Mouse (Mus musculus) kidney, adult 2 months (tissue): ENCODE data around the gene Prex1. TPM values are rescaled to one million over a fixed set of nuclear protein-coding genes. Genes with fewer than 3 reads are reported as not detected.

Source experiments
- DNase-seq: peaks from one replicate; pipeline ENCODE4 v3.0.0; 2021
- H3K27ac ChIP-seq: fragments of 200-500 bp; 2 replicates; pipeline ENCODE4 v1.5.1; 2012; ENCODE audit warnings: low read depth, low read length, control low read depth, inconsistent platforms; ENCODE audit not compliant: insufficient read depth
- H3K27me3 ChIP-seq: fragments of 200-500 bp; replicated peaks from 2 replicates; pipeline ENCODE4 v1.6.1; 2012; ENCODE audit warnings: mild to moderate bottlenecking, moderate library complexity, low read length, inconsistent platforms; ENCODE audit not compliant: control insufficient read depth, insufficient read depth
- H3K36me3 ChIP-seq: fragments of 200-500 bp; 2 replicates; pipeline ENCODE4 v1.6.1; 2012; ENCODE audit warnings: mild to moderate bottlenecking, moderate library complexity, low read length, inconsistent platforms; ENCODE audit not compliant: control insufficient read depth, insufficient read depth
- H3K4me1 ChIP-seq: fragments of 200-500 bp; 2 replicates; pipeline ENCODE4 v1.6.1; 2011; ENCODE audit warnings: low read length; ENCODE audit not compliant: control insufficient read depth, insufficient read depth
- H3K4me3 ChIP-seq: fragments of 200-500 bp; 2 replicates; pipeline ENCODE4 v1.5.1; 2011; ENCODE audit warnings: mild to moderate bottlenecking, low read depth, low read length, control low read depth; ENCODE audit not compliant: insufficient read depth
- CTCF ChIP-seq: fragments of 200-500 bp; conservative IDR thresholded peaks from 2 replicates; pipeline ENCODE4 v1.5.1; 2011; ENCODE audit warnings: low read depth, mild to moderate bottlenecking, control low read depth, low read length, moderate library complexity, mixed read lengths; ENCODE audit not compliant: insufficient read depth, insufficient read length
- POLR2A ChIP-seq: fragments of 200-500 bp; IDR thresholded peaks from one replicate; pipeline ENCODE4 v1.6.1; 2011; ENCODE audit warnings: low read depth, low read length, control low read depth
- WGBS: fragments of 180-500 bp; shearing (Covaris S2); methylation state at CpG from one replicate; pipeline ENCODE4 v1.1.7; 2018; 5-methylcytosine and 5-hydroxymethylcytosine counted together
- polyA plus RNA-seq: library from polyadenylated mRNA; depleted of rRNA; stranded (reverse); fragments of >200 nt; gene quantifications from 2 replicates; pipeline ENCODE4 v1.2.3, GENCODE M21; 2012

Gene Prex1
- polyA plus RNA-seq, 1 experiment, result 14.5 TPM

GRCm38 (mm10) chr2:166657451-166658011 lies 56.1 kb downstream of the Prex1 start:
- Histone ChIP-seq H3K27ac (peak overlapping the region; percentile 37), H3K4me1 (no peaks in the 10 kb centered on the region; the same call in none of the 2 replicates), H3K36me3 (no peaks in the 10 kb centered on the region), H3K4me3 (no peak overlapping the region), H3K27me3 (no peaks in the 10 kb centered on the region)
- WGBS, result 57% methylated on average over 10 of the region's 10 CpGs
- peak; percentile 75 for DNase-seq
- TF ChIP-seq CTCF, result no peak

- Histone ChIP-seq H3K4me1 (no peaks in the 10 kb centered on the region; the same call in none of the 2 replicates), H3K27me3 (no peaks in the 10 kb centered on the region), H3K36me3 (no peaks in the 10 kb centered on the region), H3K4me3 (no peak overlapping the region), H3K27ac (peak overlapping the region; percentile 51)
- 68% methylated on average over 4 of the region's 4 CpGs for WGBS
- TF ChIP-seq CTCF, result no peak
- TF ChIP-seq POLR2A, result no peak
- peak; percentile 36 for DNase-seq
Measured at GRCm38 (mm10) chr2:166656630-166657029, 57.0 kb downstream of the Prex1 start.

- H3K27me3 ChIP-seq, result no peaks in the 10 kb centered on the region
- no peak overlapping the region for H3K4me3 ChIP-seq
- no peaks in the 10 kb centered on the region for H3K36me3 ChIP-seq
- TF ChIP-seq POLR2A (no peak), CTCF (no peak)
- DNase-seq, result no peak
- 74% methylated on average over 11 of the region's 11 CpGs for WGBS
- no peaks in the 10 kb centered on the region; the same call in none of the 2 replicates for H3K4me1 ChIP-seq
- peak overlapping the region; percentile 51; the same call in 1 of the 2 replicates for H3K27ac ChIP-seq
Measured at GRCm38 (mm10) chr2:166655727-166656520, 57.7 kb downstream of the Prex1 start.

GRCm38 (mm10) chr2:166655308-166655707 lies 58.3 kb downstream of the Prex1 start:
- H3K4me1 ChIP-seq, result no peaks in the 10 kb centered on the region; the same call in none of the 2 replicates
- H3K36me3 ChIP-seq, result no peaks in the 10 kb centered on the region
- H3K4me3 ChIP-seq, result no peak overlapping the region
- TF ChIP-seq POLR2A, result no peak
- no peak overlapping the region for H3K27ac ChIP-seq
- DNase-seq, result no peak
- 93% methylated on average over 4 of the region's 4 CpGs for WGBS
- no peaks in the 10 kb centered on the region for H3K27me3 ChIP-seq

GRCm38 (mm10) chr2:166654875-166655274 lies 58.8 kb downstream of the Prex1 start:
- Histone ChIP-seq H3K36me3 (no peaks in the 10 kb centered on the region), H3K4me1 (no peaks in the 10 kb centered on the region; the same call in none of the 2 replicates), H3K4me3 (no peak overlapping the region), H3K27ac (no peak overlapping the region), H3K27me3 (no peaks in the 10 kb centered on the region)
- DNase-seq, result no peak
- 89% methylated on average over 4 of the region's 4 CpGs for WGBS
- TF ChIP-seq CTCF, result no peak
- TF ChIP-seq POLR2A, result no peak

GRCm38 (mm10) chr2:166653564-166653963 lies 60.1 kb downstream of the Prex1 start:
- no peaks in the 10 kb centered on the region for H3K27me3 ChIP-seq
- 42% methylated on average over 5 of the region's 5 CpGs for WGBS
- no peak for TF ChIP-seq CTCF
- TF ChIP-seq POLR2A, result no peak
- no peak overlapping the region for H3K4me3 ChIP-seq
- no peak overlapping the region for H3K27ac ChIP-seq
- H3K4me1 ChIP-seq, result no peaks in the 10 kb centered on the region; the same call in none of the 2 replicates
- no peak for DNase-seq
- no peaks in the 10 kb centered on the region for H3K36me3 ChIP-seq

- Histone ChIP-seq H3K4me3 (no peak overlapping the region), H3K36me3 (no peaks in the 10 kb centered on the region), H3K27ac (no peak overlapping the region), H3K27me3 (no peaks in the 10 kb centered on the region), H3K4me1 (no peaks in the 10 kb centered on the region; the same call in 1 of the 2 replicates)
- DNase-seq, result no peak
- TF ChIP-seq POLR2A (no peak), CTCF (no peak)
- WGBS, result 72% methylated on average over 4 of the region's 4 CpGs
Measured at GRCm38 (mm10) chr2:166652672-166653071, 61.0 kb downstream of the Prex1 start.
